Mouse (Mus musculus) hindbrain, embryonic 13.5 days (tissue): Measurements from ENCODE around the gene Tmem184b. TPM values are rescaled to one million over a fixed set of nuclear protein-coding genes. Genes with fewer than 3 reads are reported as not detected.
A peak's percentile ranks its signal among the peaks of the same experiment; 100 is the strongest.

Experiments
- ATAC-seq: fragments of 200-750 bp; cut with Nextera tagmentation; 2 replicates; pipeline ENCODE4 v1.8.0; 2017; ENCODE audit warnings: moderate TSS enrichment; ENCODE audit not compliant: low FRiP score
- H3K27ac ChIP-seq: fragments of 300-500 bp; sonication (generic); 2 replicates; pipeline ENCODE4 v1.5.1; 2015; ENCODE audit warnings: inconsistent platforms, mild to moderate bottlenecking, moderate library complexity
- H3K27me3 ChIP-seq: fragments of 300-500 bp; sonication (generic); 2 replicates; pipeline ENCODE4 v1.6.1; 2015; ENCODE audit warnings: mild to moderate bottlenecking, inconsistent platforms
- H3K36me3 ChIP-seq: fragments of 300-500 bp; sonication (generic); 2 replicates; pipeline ENCODE4 v1.6.1; 2015; ENCODE audit warnings: mild to moderate bottlenecking, inconsistent platforms
- H3K4me1 ChIP-seq: fragments of 300-500 bp; sonication (generic); replicated peaks from 2 replicates; pipeline ENCODE4 v1.6.1; 2015; ENCODE audit warnings: inconsistent platforms
- H3K4me2 ChIP-seq: fragments of 300-500 bp; sonication (generic); 2 replicates; pipeline ENCODE4 v1.6.1; 2015; ENCODE audit warnings: inconsistent platforms, mild to moderate bottlenecking, moderate library complexity
- H3K4me3 ChIP-seq: fragments of 300-500 bp; sonication (generic); 2 replicates; pipeline ENCODE4 v1.5.1; 2015; ENCODE audit warnings: mild to moderate bottlenecking, inconsistent platforms
- H3K9ac ChIP-seq: fragments of 300-500 bp; sonication (generic); 2 replicates; pipeline ENCODE4 v1.6.1; 2015; ENCODE audit warnings: mild to moderate bottlenecking, inconsistent platforms
- H3K9me3 ChIP-seq: fragments of 300-500 bp; sonication (generic); 2 replicates; pipeline ENCODE4 v1.6.1; 2016; ENCODE audit warnings: inconsistent platforms
- WGBS: fragments of 180-500 bp; shearing (Covaris S2); methylation state at CpG from one replicate; pipeline ENCODE4 v1.1.7; 2015; 5-methylcytosine and 5-hydroxymethylcytosine counted together
- polyA plus RNA-seq: library from polyadenylated mRNA; unstranded; fragments of >200 nt; fragmentation: Nextera tagmentation; extraction: Ambion mirVana; gene quantifications from 2 replicates; pipeline ENCODE4 v1.2.1, GENCODE M21; 2015

Tmem184b gene
- polyA plus RNA-seq, 1 experiment from 2014 or later = 37.7 TPM

GRCm38 (mm10) chr15:79370281-79370843 is 33.0 kb downstream of the Tmem184b start:
- no peak for ATAC-seq
- Histone ChIP-seq H3K36me3 (peaks cover 73% of the 10 kb centered on the region), H3K4me3 (no peak overlapping the region)

GRCm38 (mm10) chr15:79369452-79370280 is 33.7 kb downstream of the Tmem184b start:
- peaks cover 79% of the 10 kb centered on the region for H3K36me3 ChIP-seq
- H3K9me3 ChIP-seq = no peaks in the 10 kb centered on the region
- H3K9ac ChIP-seq = no peak overlapping the region; the same call in 1 of the 2 replicates
- H3K4me3 ChIP-seq = no peak overlapping the region
- no peak for ATAC-seq
- peaks cover 4% of the 10 kb centered on the region; the same call in 1 of the 2 replicates for H3K4me1 ChIP-seq
- no peaks in the 10 kb centered on the region for H3K27me3 ChIP-seq
- no peak overlapping the region for H3K4me2 ChIP-seq
- WGBS = 77% methylated on average over 15 of the region's 15 CpGs
- H3K27ac ChIP-seq = peak overlapping the region; percentile 18; the same call in 1 of the 2 replicates

More at GRCm38 (mm10) chr15:79370281-79370843, 33.0 kb downstream of the Tmem184b start:
- peak overlapping the region; percentile 18; the same call in 1 of the 2 replicates for H3K27ac ChIP-seq
- peaks cover 6% of the 10 kb centered on the region; the same call in 1 of the 2 replicates for H3K4me1 ChIP-seq
- no peak overlapping the region for H3K9ac ChIP-seq
- H3K4me2 ChIP-seq = no peak overlapping the region
- H3K27me3 ChIP-seq = no peaks in the 10 kb centered on the region
- no peaks in the 10 kb centered on the region for H3K9me3 ChIP-seq
- WGBS = 68% methylated on average over 7 of the region's 7 CpGs

GRCm38 (mm10) chr15:79368861-79369440 is 34.4 kb downstream of the Tmem184b start:
- ATAC-seq = no peak
- H3K9ac ChIP-seq = no peak overlapping the region; the same call in 1 of the 2 replicates
- no peaks in the 10 kb centered on the region for H3K9me3 ChIP-seq
- WGBS = 84% methylated on average over 8 of the region's 8 CpGs
- H3K4me3 ChIP-seq = no peak overlapping the region
- no peaks in the 10 kb centered on the region for H3K27me3 ChIP-seq
- H3K4me2 ChIP-seq = no peak overlapping the region
- H3K36me3 ChIP-seq = peaks cover 84% of the 10 kb centered on the region
- peak overlapping the region; percentile 50 for H3K27ac ChIP-seq
- H3K4me1 ChIP-seq = 0 out of 2 replicates have a peak, but pooled peaks cover 2% of the 10 kb centered on the region

- 67% methylated on average over 14 of the region's 14 CpGs for WGBS
- Histone ChIP-seq H3K9ac (no peak overlapping the region), H3K4me2 (no peak overlapping the region), H3K4me3 (no peak overlapping the region), H3K4me1 (0 out of 2 replicates have a peak, but pooled peaks cover 2% of the 10 kb centered on the region), H3K27me3 (no peaks in the 10 kb centered on the region), H3K9me3 (no peaks in the 10 kb centered on the region), H3K36me3 (peaks cover 84% of the 10 kb centered on the region), H3K27ac (peak overlapping the region; percentile 50)
- ATAC-seq = no peak
Observed at GRCm38 (mm10) chr15:79368313-79368811, 35.0 kb downstream of the Tmem184b start.

GRCm38 (mm10) chr15:79366402-79366801 is 37.0 kb downstream of the Tmem184b start:
- Histone ChIP-seq H3K4me3 (no peak overlapping the region), H3K9ac (no peak overlapping the region), H3K4me1 (0 out of 2 replicates have a peak, but pooled peaks cover 2% of the 10 kb centered on the region), H3K27ac (no peak overlapping the region), H3K27me3 (no peaks in the 10 kb centered on the region), H3K36me3 (peaks cover 85% of the 10 kb centered on the region), H3K9me3 (no peaks in the 10 kb centered on the region), H3K4me2 (no peak overlapping the region)
- 95% methylated on average over 5 of the region's 5 CpGs for WGBS
- ATAC-seq = no peak

GRCm38 (mm10) chr15:79365068-79365467 is 38.3 kb downstream of the Tmem184b start:
- peaks cover 4% of the 10 kb centered on the region; the same call in 1 of the 2 replicates for H3K4me1 ChIP-seq
- 98% methylated on average over 12 of the region's 12 CpGs for WGBS
- ATAC-seq = no peak

GRCm38 (mm10) chr15:79364120-79364519 is 39.2 kb downstream of the Tmem184b start:
- Histone ChIP-seq H3K27ac (no peak overlapping the region), H3K4me1 (peaks cover 8% of the 10 kb centered on the region; the same call in 1 of the 2 replicates), H3K4me3 (no peak overlapping the region), H3K27me3 (no peaks in the 10 kb centered on the region), H3K4me2 (no peak overlapping the region), H3K9ac (no peak overlapping the region), H3K36me3 (peaks cover 76% of the 10 kb centered on the region), H3K9me3 (no peaks in the 10 kb centered on the region)
- 65% methylated on average over 6 of the region's 6 CpGs for WGBS
- no peak for ATAC-seq

More at GRCm38 (mm10) chr15:79365068-79365467, 38.3 kb downstream of the Tmem184b start:
- no peaks in the 10 kb centered on the region for H3K9me3 ChIP-seq
- no peak overlapping the region for H3K27ac ChIP-seq
- no peak overlapping the region for H3K4me3 ChIP-seq
- H3K9ac ChIP-seq = no peak overlapping the region
- H3K27me3 ChIP-seq = no peaks in the 10 kb centered on the region
- peaks cover 85% of the 10 kb centered on the region for H3K36me3 ChIP-seq
- no peak overlapping the region for H3K4me2 ChIP-seq

GRCm38 (mm10) chr15:79361023-79361422 is 42.3 kb downstream of the Tmem184b start:
- Histone ChIP-seq H3K4me2 (no peak overlapping the region), H3K9ac (no peak overlapping the region), H3K36me3 (peaks cover 51% of the 10 kb centered on the region), H3K4me3 (no peak overlapping the region), H3K4me1 (peaks cover 30% of the 10 kb centered on the region), H3K27me3 (peaks cover 18% of the 10 kb centered on the region), H3K27ac (no peak overlapping the region), H3K9me3 (no peaks in the 10 kb centered on the region)
- 68% methylated on average over 4 of the region's 4 CpGs for WGBS
- no peak for ATAC-seq

- H3K27ac ChIP-seq = no peak overlapping the region
- H3K4me1 ChIP-seq = peaks cover 30% of the 10 kb centered on the region
- no peak overlapping the region for H3K4me3 ChIP-seq
- H3K36me3 ChIP-seq = peaks cover 45% of the 10 kb centered on the region
- H3K9ac ChIP-seq = 0 out of 2 replicates have a peak overlapping the region, but pooled peaks have one; percentile 43
- H3K9me3 ChIP-seq = no peaks in the 10 kb centered on the region
- ATAC-seq = no peak
- 73% methylated on average over 7 of the region's 7 CpGs for WGBS
- H3K4me2 ChIP-seq = no peak overlapping the region
- H3K27me3 ChIP-seq = peaks cover 24% of the 10 kb centered on the region
Observed at GRCm38 (mm10) chr15:79360371-79360770, 43.0 kb downstream of the Tmem184b start.

- Histone ChIP-seq H3K27ac (no peak overlapping the region), H3K9me3 (no peaks in the 10 kb centered on the region), H3K36me3 (peaks cover 41% of the 10 kb centered on the region), H3K9ac (0 out of 2 replicates have a peak overlapping the region, but pooled peaks have one; percentile 43), H3K4me2 (no peak overlapping the region), H3K4me1 (peaks cover 30% of the 10 kb centered on the region), H3K27me3 (peaks cover 27% of the 10 kb centered on the region), H3K4me3 (no peak overlapping the region)
- WGBS = 67% methylated on average over 6 of the region's 6 CpGs
- ATAC-seq = no peak
Observed at GRCm38 (mm10) chr15:79359954-79360353, 43.4 kb downstream of the Tmem184b start.

- 38% methylated on average over 12 of the region's 12 CpGs for WGBS
- Histone ChIP-seq H3K27ac (peak overlapping the region; percentile 23; the same call in 1 of the 2 replicates), H3K9ac (no peak overlapping the region), H3K4me3 (peak overlapping the region; percentile 46; the same call in 1 of the 2 replicates), H3K4me1 (peaks cover 30% of the 10 kb centered on the region), H3K9me3 (no peaks in the 10 kb centered on the region), H3K4me2 (peak overlapping the region; percentile 95), H3K36me3 (peaks cover 22% of the 10 kb centered on the region), H3K27me3 (peaks cover 34% of the 10 kb centered on the region)
- no peak; the same call in 1 of the 2 replicates for ATAC-seq
Observed at GRCm38 (mm10) chr15:79357974-79358690, 45.2 kb downstream of the Tmem184b start.
